Mouse (Mus musculus): ENCODE measurements around the gene Olfr56. TPM values are rescaled to one million over a fixed set of nuclear protein-coding genes. Genes with fewer than 3 reads are reported as not detected.

The Olfr56 gene
- polyA plus RNA-seq, 1 experiment from 2014 or later, result not detected

- WGBS, result 44% methylated on average over 2 of the region's 2 CpGs
- Histone ChIP-seq H3K4me1 (replicated peaks; ENCODE audit: control insufficient read depth, insufficient read depth, low read length) (no peaks in the 10 kb centered on the region), H3K4me2 (ENCODE audit: low read depth, low read length) (no peak overlapping the region), H3K36me3 (ENCODE audit: control insufficient read depth, insufficient read depth, low read length) (no peaks in the 10 kb centered on the region), H3K27me3 (ENCODE audit: control insufficient read depth, insufficient read depth, low read depth, low read length) (no peaks in the 10 kb centered on the region), H3K4me3 (ENCODE audit: low read length) (no peak overlapping the region), H3K9me3 (ENCODE audit: control insufficient read depth, low read length) (no peaks in the 10 kb centered on the region), H3K27ac (ENCODE audit: low read length) (no peak overlapping the region), H3K9ac (ENCODE audit: low read length) (no peak overlapping the region)
- no peak for ATAC-seq (ENCODE audit: low read depth)
Measured at GRCm38 (mm10) chr11:49114158-49114557, 135.5 kb downstream of the Olfr56 start.

GRCm38 (mm10) chr11:49114774-49115173 is 136.1 kb downstream of the Olfr56 start, which contains the start of gene Olfr1396:
TSS of gene Olfr1396 (minus strand) at chr11:49114874.
- ATAC-seq (ENCODE audit: low read depth), result no peak
- H3K27ac ChIP-seq (ENCODE audit: low read length), result no peak within 1 kb of the TSS
- H3K4me3 ChIP-seq (ENCODE audit: low read length), result no peak within 1 kb of the TSS

GRCm38 (mm10) chr11:49119635-49120034 is 140.9 kb downstream of the Olfr56 start:
- no peak overlapping the region for H3K4me2 ChIP-seq (ENCODE audit: low read depth, low read length)
- H3K4me3 ChIP-seq (ENCODE audit: low read length), result no peak overlapping the region
- H3K4me1 ChIP-seq (replicated peaks; ENCODE audit: control insufficient read depth, insufficient read depth, low read length), result no peaks in the 10 kb centered on the region
- no peak overlapping the region for H3K27ac ChIP-seq (ENCODE audit: low read length)
- 77% methylated on average over 3 of the region's 3 CpGs for WGBS
- H3K36me3 ChIP-seq (ENCODE audit: control insufficient read depth, insufficient read depth, low read length), result no peaks in the 10 kb centered on the region
- no peak for ATAC-seq (ENCODE audit: low read depth)
- H3K9ac ChIP-seq (ENCODE audit: low read length), result no peak overlapping the region
- no peaks in the 10 kb centered on the region for H3K9me3 ChIP-seq (ENCODE audit: control insufficient read depth, low read length)
- H3K27me3 ChIP-seq (ENCODE audit: control insufficient read depth, insufficient read depth, low read depth, low read length), result no peaks in the 10 kb centered on the region

More at GRCm38 (mm10) chr11:49114774-49115173, 136.1 kb downstream of the Olfr56 start, which contains the start of gene Olfr1396:
- no peaks in the 10 kb centered on the region for H3K27me3 ChIP-seq (ENCODE audit: control insufficient read depth, insufficient read depth, low read depth, low read length)
- no peak within 1 kb of the TSS for H3K9ac ChIP-seq (ENCODE audit: low read length)
- H3K36me3 ChIP-seq (ENCODE audit: control insufficient read depth, insufficient read depth, low read length), result no peaks in the 10 kb centered on the region
- no peaks in the 10 kb centered on the region for H3K4me1 ChIP-seq (replicated peaks; ENCODE audit: control insufficient read depth, insufficient read depth, low read length)
- no peaks in the 10 kb centered on the region for H3K9me3 ChIP-seq (ENCODE audit: control insufficient read depth, low read length)
- no peak within 1 kb of the TSS for H3K4me2 ChIP-seq (ENCODE audit: low read depth, low read length)

GRCm38 (mm10) chr11:49124169-49124568 is 145.5 kb downstream of the Olfr56 start:
- Histone ChIP-seq H3K9me3 (ENCODE audit: control insufficient read depth, low read length) (no peaks in the 10 kb centered on the region), H3K4me2 (ENCODE audit: low read depth, low read length) (no peak overlapping the region), H3K36me3 (ENCODE audit: control insufficient read depth, insufficient read depth, low read length) (no peaks in the 10 kb centered on the region), H3K27me3 (ENCODE audit: control insufficient read depth, insufficient read depth, low read depth, low read length) (no peaks in the 10 kb centered on the region), H3K9ac (ENCODE audit: low read length) (no peak overlapping the region), H3K27ac (ENCODE audit: low read length) (no peak overlapping the region), H3K4me3 (ENCODE audit: low read length) (no peak overlapping the region), H3K4me1 (replicated peaks; ENCODE audit: control insufficient read depth, insufficient read depth, low read length) (no peaks in the 10 kb centered on the region)
- 83% methylated on average over 2 of the region's 2 CpGs for WGBS
- ATAC-seq (ENCODE audit: low read depth), result no peak

- Histone ChIP-seq H3K9ac (ENCODE audit: low read length) (no peak within 1 kb of the TSS), H3K9me3 (ENCODE audit: control insufficient read depth, low read length) (no peaks in the 10 kb centered on the region), H3K4me1 (replicated peaks; ENCODE audit: control insufficient read depth, insufficient read depth, low read length) (no peaks in the 10 kb centered on the region), H3K27me3 (ENCODE audit: control insufficient read depth, insufficient read depth, low read depth, low read length) (no peaks in the 10 kb centered on the region), H3K4me2 (ENCODE audit: low read depth, low read length) (no peak within 1 kb of the TSS), H3K4me3 (ENCODE audit: low read length) (no peak within 1 kb of the TSS), H3K36me3 (ENCODE audit: control insufficient read depth, insufficient read depth, low read length) (no peaks in the 10 kb centered on the region), H3K27ac (ENCODE audit: low read length) (no peak within 1 kb of the TSS)
- WGBS, result 85% methylated on average over 6 of the region's 6 CpGs
- no peak for ATAC-seq (ENCODE audit: low read depth)
Measured at GRCm38 (mm10) chr11:49141974-49142373, 163.3 kb downstream of the Olfr56 start, which contains the start of gene Olfr1395. TSS of gene Olfr1395 (plus strand) at chr11:49142274.

GRCm38 (mm10) chr11:49154077-49154476 is 175.4 kb downstream of the Olfr56 start, which contains the start of gene Olfr1394:
TSS of gene Olfr1394 (plus strand) at chr11:49154377.
- H3K36me3 ChIP-seq (ENCODE audit: control insufficient read depth, insufficient read depth, low read length), result no peaks in the 10 kb centered on the region
- H3K4me3 ChIP-seq (ENCODE audit: low read length), result no peak within 1 kb of the TSS
- H3K27ac ChIP-seq (ENCODE audit: low read length), result no peak within 1 kb of the TSS
- WGBS, result 71% methylated on average over 1 of the region's 1 CpGs
- no peak within 1 kb of the TSS for H3K4me2 ChIP-seq (ENCODE audit: low read depth, low read length)
- no peaks in the 10 kb centered on the region for H3K4me1 ChIP-seq (replicated peaks; ENCODE audit: control insufficient read depth, insufficient read depth, low read length)
- ATAC-seq (ENCODE audit: low read depth), result no peak
- no peaks in the 10 kb centered on the region for H3K9me3 ChIP-seq (ENCODE audit: control insufficient read depth, low read length)
- H3K27me3 ChIP-seq (ENCODE audit: control insufficient read depth, insufficient read depth, low read depth, low read length), result no peaks in the 10 kb centered on the region
- H3K9ac ChIP-seq (ENCODE audit: low read length), result no peak within 1 kb of the TSS

- Histone ChIP-seq H3K4me1 (replicated peaks; ENCODE audit: control insufficient read depth, insufficient read depth, low read length) (no peaks in the 10 kb centered on the region), H3K9me3 (ENCODE audit: control insufficient read depth, low read length) (no peaks in the 10 kb centered on the region), H3K27ac (ENCODE audit: low read length) (no peak overlapping the region), H3K36me3 (ENCODE audit: control insufficient read depth, insufficient read depth, low read length) (no peaks in the 10 kb centered on the region), H3K4me2 (ENCODE audit: low read depth, low read length) (no peak overlapping the region), H3K27me3 (ENCODE audit: control insufficient read depth, insufficient read depth, low read depth, low read length) (no peaks in the 10 kb centered on the region), H3K9ac (ENCODE audit: low read length) (no peak overlapping the region), H3K4me3 (ENCODE audit: low read length) (no peak overlapping the region)
- no peak for ATAC-seq (ENCODE audit: low read depth)
- 78% methylated on average over 2 of the region's 2 CpGs for WGBS
Measured at GRCm38 (mm10) chr11:49156821-49157814, 178.4 kb downstream of the Olfr56 start.

- no peak overlapping the region for H3K9ac ChIP-seq (ENCODE audit: low read length)
- H3K4me2 ChIP-seq (ENCODE audit: low read depth, low read length), result peak overlapping the region; percentile 49
- no peak overlapping the region for H3K27ac ChIP-seq (ENCODE audit: low read length)
- 0 out of 2 replicates have a peak, but pooled peaks cover 2% of the 10 kb centered on the region for H3K4me1 ChIP-seq (replicated peaks; ENCODE audit: control insufficient read depth, insufficient read depth, low read length)
- WGBS, result 4% methylated on average over 50 of the region's 50 CpGs
- no peak for ATAC-seq (ENCODE audit: low read depth)
- H3K9me3 ChIP-seq (ENCODE audit: control insufficient read depth, low read length), result peaks cover 6% of the 10 kb centered on the region
- no peaks in the 10 kb centered on the region for H3K36me3 ChIP-seq (ENCODE audit: control insufficient read depth, insufficient read depth, low read length)
- peak overlapping the region; percentile 27 for H3K4me3 ChIP-seq (ENCODE audit: low read length)
- peaks cover 13% of the 10 kb centered on the region for H3K27me3 ChIP-seq (ENCODE audit: control insufficient read depth, insufficient read depth, low read depth, low read length)
Measured at GRCm38 (mm10) chr11:49168839-49169611, 190.3 kb downstream of the Olfr56 start.

GRCm38 (mm10) chr11:49170576-49170975 is 191.9 kb downstream of the Olfr56 start:
- Histone ChIP-seq H3K9ac (ENCODE audit: low read length) (no peak overlapping the region), H3K4me1 (replicated peaks; ENCODE audit: control insufficient read depth, insufficient read depth, low read length) (0 out of 2 replicates have a peak, but pooled peaks cover 2% of the 10 kb centered on the region), H3K4me2 (ENCODE audit: low read depth, low read length) (no peak overlapping the region), H3K36me3 (ENCODE audit: control insufficient read depth, insufficient read depth, low read length) (no peaks in the 10 kb centered on the region), H3K27ac (ENCODE audit: low read length) (no peak overlapping the region), H3K27me3 (ENCODE audit: control insufficient read depth, insufficient read depth, low read depth, low read length) (peaks cover 13% of the 10 kb centered on the region), H3K4me3 (ENCODE audit: low read length) (no peak overlapping the region), H3K9me3 (ENCODE audit: control insufficient read depth, low read length) (peaks cover 6% of the 10 kb centered on the region)
- 94% methylated on average over 4 of the region's 4 CpGs for WGBS
- ATAC-seq (ENCODE audit: low read depth), result no peak

Measured in lung, embryonic 16.5 days (tissue).